Mouse (Mus musculus) frontal cortex, postnatal 36 days (tissue): ENCODE data around the gene Tbl1x.

Experiments
- DNase-seq, 2 experiments: peaks; one replicate each; pipeline ENCODE4 v3.0.0; 2022; ENCODE audit warnings: low spot score in 2 of 2

Gene Tbl1x

DNA sequence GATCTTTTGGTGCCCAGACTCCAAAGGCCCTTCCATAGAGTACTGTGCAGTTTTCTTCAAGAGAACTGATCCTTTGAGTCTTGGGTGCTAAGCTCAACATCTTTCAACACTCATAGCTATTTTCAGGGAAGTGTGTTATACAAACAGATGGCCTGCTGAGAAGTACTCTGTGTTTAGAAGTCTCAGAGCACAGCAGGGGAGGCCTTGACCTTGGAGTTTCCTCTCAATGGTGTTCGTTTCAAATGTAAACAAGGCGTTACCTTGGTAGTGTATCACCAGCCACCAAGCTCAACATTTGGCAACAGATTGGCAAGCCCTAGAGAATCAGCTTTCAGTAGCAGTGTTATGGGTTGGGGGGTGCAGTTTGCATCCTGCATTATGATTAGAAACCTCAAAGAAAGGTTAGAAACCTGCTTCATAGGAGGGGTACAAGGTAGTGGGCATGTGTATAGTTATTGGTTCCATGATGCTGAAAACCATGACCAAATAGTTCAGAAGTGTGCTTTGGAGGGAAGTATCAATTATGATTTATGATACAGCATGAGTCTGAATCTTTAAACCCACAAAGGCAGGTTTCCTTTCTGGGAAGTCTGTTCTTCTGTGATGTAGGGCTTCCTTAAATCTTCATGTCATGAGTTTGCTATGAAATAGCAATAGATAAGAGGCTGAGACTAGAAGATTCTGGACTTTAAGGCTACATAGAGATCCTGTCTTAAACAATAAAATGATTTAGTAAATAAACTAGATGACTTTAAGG, 98.3 kb downstream of the Tbl1x start:
- DNase-seq, result no peak

DNA sequence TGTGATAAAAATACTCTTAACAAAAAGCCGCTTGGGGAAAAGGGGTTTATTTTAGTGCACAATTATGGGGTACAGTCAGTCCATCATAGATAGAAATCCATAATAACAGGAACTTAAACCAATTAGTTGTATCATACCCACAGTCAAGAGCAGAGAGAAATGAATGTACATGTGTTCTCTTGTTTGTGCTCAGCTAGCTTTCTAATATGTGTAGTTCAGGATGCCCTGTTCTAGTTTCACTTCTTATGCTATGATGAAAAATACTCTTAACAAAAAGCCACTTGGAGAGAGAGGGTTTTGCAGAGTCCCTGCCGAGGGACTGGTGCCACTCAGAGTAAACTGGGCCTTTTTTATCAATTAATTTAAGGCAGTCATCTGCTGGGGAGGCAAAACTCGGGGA, 101.1 kb downstream of the Tbl1x start:
- no peak for DNase-seq

DNA sequence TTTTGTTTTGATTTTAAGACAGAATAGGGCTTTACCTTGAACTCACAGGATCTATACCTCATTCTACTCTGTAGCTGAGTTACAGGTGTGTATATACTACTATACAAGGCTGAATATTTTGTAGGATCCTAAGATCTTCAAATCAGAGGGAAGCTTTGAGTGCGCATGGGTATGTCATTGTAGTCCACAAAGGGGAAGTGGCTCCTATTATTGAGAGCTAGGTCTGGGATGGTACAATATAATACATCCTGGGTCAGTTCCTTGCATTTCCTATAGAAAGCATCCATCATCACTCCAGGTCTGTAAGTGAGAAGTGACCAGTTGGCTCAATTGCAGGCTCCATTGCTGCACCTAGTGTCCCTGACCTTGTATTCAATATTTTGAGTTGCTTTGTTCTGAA, 102.2 kb downstream of the Tbl1x start:
- DNase-seq, result no peak

DNA sequence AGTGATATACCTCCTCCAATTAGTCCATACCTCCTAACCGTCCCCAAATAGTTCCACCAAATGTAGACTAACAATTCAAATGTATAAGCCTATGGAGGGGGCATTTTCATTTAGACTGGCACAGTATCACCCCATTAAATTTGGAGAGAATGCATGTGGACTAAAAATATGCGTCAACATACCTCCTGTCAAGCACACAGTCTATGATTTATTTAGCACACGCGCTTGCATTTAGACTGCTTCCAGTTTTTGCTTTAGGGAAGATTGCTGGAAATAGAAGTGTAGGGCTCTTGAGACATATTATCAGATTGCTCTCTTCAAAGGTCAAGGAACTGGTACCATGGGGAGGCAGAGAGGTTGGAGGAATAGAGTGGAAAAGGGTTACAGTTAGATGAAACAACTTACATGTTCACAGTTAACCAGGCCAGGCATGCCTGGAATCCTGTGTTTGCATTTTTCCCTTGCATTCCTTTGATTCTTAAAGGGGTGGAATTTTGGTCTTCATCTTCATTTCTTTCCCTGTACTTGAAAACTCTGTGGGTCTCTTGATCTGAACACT, 105.0 kb downstream of the Tbl1x start:
- no peak for DNase-seq

DNA sequence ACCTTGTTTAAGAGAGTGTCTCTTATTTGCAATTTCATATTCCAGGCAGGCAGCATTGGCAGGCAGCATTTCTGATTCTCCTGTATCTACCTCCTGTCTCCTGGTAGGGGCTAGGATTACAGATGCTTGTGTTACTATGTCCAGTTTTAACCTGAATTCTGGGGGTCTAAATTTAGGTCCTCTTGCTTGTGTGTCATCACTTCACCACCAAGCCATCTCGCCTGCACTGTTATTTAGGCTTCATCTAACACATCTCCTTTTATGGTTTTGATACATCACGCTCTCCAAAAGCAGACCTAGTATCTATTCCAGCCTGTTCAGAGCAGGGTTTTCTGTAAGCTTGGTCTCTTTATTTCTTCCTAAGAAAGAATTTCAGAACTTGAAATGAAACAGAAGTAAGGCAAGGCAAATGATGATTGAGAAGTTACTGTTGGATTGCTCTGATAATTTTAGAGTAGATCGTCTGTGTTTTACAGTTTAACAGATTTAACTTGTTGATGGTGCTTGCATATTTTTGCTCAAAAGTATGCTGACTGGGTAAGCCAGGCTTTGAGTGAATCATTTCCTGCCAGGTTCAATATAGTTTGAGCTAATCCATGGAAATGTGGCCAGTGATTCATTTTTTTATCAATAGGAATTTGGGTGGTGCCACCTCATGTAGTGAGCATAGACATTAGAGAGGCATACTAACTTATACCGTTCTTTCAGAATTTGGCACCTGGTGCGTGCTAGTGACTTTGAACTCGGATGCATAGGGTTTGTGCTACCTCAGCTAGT, 106.7 kb downstream of the Tbl1x start:
- no peak for DNase-seq

DNA sequence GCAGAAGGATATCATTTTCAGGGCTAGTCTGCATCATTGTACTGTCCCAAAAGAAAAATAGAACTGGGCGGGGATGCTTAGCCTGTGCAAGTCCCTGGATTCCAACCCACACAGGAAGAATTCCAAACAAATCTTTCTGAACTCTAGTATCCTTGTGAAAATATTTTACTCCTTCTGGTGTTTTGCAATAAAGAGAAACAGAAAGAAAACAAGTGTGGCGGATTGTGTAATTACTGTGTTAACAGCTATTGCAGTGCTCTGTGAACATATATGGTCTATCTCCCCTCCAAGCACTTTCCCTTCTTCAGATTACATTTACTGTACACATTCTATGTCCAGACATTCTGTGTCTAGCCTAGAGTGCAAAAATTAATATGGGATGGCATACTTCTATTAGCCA, 119.6 kb downstream of the Tbl1x start:
- DNase-seq, result no peak

DNA sequence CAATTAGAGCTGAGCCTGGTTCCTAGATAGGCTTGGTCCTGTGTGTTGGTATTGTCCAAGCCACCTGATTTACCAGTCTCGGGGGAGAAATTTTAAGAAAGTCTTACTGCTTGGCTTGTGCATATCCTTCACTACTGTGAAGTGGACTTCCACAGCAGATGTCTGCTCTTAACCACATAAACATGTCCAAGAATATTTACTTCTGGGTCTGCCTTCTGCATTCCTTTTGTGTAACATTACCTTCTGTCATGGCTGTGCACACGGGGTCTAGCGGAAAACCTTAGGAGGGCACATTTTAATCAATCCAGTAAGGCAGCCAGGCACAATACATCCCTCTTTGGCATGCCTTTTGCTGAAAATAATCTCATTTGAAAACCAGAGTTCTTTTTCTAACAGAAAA, 125.7 kb downstream of the Tbl1x start:
- DNase-seq, result no peak

DNA sequence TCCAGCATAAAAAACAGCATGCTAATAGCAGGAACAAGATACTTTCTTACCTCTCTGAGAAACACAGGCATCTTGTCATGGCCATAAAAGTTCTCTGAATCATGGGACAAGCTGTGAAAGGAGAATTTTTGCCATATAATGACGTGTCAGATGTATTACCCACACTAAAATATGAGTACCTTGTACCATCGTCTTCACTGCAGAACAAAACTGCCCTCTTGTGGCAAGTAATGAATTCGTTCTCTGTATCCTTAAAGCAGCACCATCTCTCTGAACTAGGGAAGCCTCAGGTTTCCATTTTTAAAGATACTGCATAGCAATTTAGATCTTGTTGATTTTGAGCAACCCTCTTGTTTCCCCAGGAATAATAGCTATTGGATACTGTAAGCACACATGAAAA, 127.3 kb downstream of the Tbl1x start:
- DNase-seq, result peak; percentile 13 to 67

DNA sequence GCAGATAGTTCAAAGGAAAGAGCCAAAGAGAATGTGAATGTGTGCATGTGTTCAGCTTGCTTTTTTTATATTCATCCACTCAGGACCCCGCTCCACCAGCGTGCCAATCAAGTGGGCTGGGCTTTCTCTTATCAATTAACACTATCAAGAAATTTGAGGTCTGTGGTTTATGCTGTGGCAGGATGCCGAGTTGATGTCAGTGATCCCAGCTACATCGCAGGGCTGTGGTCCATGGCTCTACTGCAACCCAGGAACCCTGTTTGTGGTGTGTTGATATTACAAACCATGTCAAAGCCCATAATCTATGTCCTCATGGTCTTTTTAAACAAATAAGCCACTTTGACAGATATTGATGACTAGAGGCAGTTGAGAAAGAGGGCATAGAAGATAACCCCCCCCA, 129.5 kb downstream of the Tbl1x start:
- no peak for DNase-seq

DNA sequence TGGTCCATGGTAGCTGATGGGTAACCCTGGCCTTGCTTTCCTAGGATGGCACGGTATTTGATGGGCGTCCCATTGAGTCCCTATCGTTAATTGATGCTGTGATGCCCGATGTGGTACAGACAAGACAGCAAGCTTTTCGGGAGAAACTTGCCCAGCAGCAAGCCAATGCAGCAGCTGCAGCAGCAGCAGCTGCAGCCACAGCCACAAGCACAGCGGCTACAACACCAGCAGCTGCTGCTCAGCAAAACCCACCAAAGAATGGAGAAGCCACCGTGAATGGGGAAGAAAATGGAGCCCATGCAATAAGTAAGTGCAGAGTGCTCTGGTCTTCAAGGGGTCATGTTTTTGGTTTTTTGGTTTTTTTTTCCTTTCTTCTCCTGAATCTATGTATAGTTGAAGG, 135.4 kb downstream of the Tbl1x start:
- no peak for DNase-seq

DNA sequence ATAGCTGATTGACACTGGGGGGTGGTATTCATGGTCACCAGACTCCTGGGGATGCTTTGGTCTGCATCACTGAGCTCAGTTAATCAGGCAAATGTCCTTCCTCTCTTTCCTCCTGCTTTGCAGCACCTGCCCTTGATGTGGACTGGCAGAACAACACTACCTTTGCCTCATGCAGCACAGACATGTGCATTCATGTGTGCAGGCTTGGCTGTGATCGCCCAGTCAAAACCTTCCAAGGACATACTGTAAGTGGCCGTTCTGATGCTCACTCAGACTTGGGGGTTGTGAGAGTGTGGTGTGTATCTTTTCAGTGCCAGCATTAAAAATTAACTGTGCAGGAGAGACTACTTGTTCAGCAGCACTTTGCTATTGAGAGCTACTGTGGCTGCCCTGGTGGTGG, 139.4 kb downstream of the Tbl1x start:
- DNase-seq, result no peak

DNA sequence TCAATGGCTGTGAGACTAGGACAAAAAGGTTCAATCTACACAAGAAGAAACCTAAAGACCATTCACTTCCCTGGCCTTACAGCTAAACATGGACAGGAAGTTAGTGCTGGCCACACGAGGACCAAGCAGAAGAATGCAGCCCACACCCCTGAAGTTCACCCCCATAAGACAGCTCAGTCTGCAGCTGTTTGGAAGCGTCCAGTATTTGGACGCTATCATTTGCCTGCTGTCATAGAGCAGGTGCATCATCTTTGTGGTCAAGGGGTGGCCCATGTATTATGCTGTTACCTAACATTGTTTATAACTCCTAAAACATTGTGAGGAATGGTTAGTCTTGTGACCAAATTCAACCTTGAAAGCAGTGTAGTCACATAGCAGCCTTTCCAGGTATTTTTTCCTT, 151.2 kb downstream of the Tbl1x start:
- DNase-seq, result no peak

DNA sequence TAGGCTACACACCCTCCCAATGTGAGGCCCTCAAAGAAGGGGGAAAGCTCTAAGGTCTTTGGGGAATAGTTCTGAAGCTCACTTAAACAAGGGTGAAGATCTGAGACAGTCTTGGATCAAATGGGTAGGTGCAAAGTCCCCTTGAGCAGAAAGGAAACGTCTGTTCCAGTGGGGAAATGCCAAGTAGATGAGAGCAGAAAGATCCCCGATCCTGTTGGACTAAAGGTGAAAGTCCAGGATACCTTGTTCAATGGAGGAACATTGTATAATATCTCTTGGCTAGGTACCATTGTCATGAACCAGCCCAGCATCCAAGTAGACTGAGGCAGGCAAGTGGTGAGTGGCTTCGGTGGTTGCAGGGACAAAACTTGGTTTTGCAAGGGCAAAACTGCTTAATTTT, 152.5 kb downstream of the Tbl1x start:
- no peak for DNase-seq

DNA sequence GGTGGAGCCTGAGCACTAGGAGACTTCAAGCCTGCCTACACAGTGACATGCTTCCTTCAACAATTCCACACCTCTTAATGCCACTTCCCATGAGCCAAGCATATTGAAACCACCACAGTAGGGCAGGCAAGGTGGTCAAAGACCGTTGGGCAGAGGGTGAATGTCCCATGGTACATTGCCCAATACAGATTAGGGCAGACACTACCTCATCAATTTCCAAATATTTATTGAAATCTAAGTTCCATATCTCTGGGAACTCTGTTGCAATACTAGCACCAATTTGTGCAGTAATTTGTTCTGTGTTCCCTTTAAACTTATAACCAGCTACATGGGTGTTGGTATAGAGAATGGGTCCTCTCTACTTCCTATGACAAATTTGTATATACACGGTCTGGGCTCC, 154.2 kb downstream of the Tbl1x start:
- no peak for DNase-seq

DNA sequence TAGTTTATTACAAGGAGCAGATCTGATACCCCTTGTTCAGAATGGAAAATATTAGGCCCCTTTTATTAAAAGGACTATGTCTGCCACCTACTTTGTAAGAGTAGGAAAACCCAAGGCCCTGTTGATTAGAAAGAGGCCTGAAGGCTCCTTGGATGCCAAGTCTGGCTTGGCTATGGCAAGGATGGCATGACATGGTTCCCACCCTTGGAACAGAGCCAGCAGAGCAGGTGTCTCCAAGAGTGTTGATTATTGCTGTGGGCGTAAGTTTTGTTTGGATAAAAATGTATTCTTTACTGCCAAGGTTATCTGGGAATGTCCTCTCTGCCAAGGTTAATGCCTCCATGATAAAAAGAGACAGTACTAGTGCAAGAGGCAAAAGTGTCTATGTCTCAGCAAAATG, 156.1 kb downstream of the Tbl1x start:
- DNase-seq, result no peak

DNA sequence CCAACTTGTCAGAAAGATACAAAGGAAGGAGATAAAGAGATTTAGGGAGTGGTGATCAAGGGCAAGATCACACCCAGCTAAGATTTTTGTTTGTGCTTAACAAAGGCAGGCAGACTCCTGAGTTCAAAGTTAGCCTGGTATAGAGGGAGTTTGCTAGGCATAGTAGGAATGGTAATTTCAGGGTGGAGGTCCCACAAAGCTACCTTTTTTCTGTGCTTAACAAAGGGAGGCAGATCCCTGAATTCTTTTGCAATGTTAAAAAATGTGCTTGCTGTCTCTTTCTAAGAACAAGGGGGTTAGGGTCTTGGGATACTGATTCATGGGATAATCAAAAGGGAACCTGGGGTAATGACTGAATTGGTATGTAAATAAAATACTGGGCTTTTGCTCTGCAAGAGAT, 156.6 kb downstream of the Tbl1x start:
- no peak for DNase-seq

DNA sequence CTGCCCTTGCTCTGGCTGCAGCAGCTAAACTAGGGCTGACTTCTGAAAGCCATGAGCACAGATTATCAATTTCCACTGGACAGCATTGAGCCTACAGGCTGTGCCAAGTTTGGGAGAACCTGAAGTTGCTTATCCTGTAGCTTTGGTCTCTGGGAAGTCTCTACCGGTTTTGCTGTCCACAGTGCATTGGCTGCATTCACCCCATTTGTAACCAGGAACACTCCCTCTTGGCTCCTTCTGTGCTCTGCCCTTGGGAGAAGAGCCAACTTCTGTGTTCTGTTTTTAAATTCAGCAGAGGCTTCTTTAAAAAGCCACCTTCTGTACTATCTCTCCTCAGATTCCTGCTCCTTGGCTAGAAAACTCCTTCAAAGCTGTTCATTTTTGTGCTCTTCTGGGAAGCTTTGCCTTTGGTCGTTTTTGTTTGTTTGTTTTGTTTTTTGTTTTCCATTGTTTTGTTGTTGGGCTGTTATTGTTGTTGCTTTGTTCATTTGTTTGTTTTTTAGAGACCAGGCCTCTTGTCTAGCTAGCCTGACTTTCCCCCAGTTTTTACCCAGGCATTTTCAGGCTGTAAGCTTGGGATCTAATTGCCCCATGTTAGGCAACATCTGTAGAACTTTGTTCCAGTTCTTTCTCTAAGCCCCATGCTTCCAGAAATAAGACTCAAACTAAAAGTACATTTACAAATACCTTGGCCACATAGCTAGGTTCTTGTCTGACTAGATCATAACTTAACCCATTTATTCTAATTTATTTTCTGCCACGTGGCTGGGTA, 159.2 kb downstream of the Tbl1x start:
- no peak for DNase-seq
